Mouse (Mus musculus): ENCODE results near the gene Foxd1. TPM values are rescaled to one million over a fixed set of nuclear protein-coding genes. Genes with fewer than 3 reads are reported as not detected.

Gene Foxd1
- polyA plus RNA-seq, 1 experiment from 2014 or later: 8.5 TPM

DNA sequence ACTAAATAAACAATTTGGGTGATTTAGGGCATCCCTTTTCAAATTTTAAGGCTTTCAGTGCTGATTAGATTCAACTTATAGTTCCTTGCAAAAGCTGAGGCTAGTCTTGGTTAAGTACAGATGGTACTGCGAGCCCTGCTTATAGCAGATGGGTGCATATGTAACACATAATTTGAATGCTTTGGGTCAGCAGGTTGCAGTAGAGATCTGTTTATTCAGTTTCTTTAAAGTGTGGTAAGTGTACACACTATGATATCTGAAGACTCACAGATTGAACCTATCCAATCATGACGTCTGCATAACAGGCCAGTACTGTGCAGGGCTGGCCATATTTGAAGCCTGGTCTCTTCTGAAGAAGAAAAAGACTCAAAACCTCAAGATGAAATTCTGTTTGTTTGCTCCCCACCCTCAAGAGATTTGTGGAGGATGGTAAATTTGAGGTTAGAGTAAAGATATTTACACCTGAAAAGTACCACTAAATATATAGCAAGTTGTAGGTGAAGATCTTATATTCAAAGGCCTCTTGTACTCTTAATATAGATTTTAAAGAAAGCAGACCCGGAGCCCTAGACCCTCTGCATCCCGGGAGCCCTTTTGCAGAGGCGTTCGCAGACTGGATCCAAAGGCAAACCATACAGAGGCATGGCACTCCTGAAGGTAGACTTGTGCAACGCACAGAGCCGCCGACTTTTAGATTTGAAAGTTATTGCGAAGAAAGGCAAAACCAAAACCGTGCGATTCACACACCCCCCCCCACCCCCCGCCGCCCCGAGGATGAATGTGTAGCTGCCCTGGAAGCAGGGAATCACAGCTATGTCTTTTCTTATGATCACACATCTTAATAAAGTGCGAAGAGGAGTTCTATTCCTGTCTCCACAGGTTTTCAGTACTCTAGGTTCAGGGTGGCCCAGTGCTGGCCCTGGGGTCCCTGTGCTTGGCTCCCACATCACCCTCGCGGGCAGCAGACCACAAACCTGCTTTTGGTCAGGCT is 3.7 kb downstream of the Foxd1 start:
- WGBS: 7% methylated on average over 18 of the region's 18 CpGs
- Histone ChIP-seq H3K4me1 (ENCODE audit: control insufficient read depth, insufficient read depth, low read length) (0 out of 2 replicates have a peak, but pooled peaks cover 4% of the 10 kb centered on the region), H3K4me2 (replicated peaks; ENCODE audit: low read depth, low read length) (peak overlapping the region; percentile 29), H3K9me3 (ENCODE audit: control insufficient read depth, low read length) (no peaks in the 10 kb centered on the region), H3K4me3 (ENCODE audit: low read length) (peak overlapping the region; percentile 34), H3K27me3 (ENCODE audit: control insufficient read depth, insufficient read depth, low read length) (peaks cover 48% of the 10 kb centered on the region), H3K9ac (ENCODE audit: low read depth, low read length) (peak overlapping the region; percentile 63), H3K36me3 (ENCODE audit: control insufficient read depth, insufficient read depth, low read length) (no peaks in the 10 kb centered on the region), H3K27ac (ENCODE audit: low read depth, low read length) (peak overlapping the region; percentile 73; the same call in 1 of the 2 replicates)
- no peak for ATAC-seq (ENCODE audit: low FRiP score, low TSS enrichment)

DNA sequence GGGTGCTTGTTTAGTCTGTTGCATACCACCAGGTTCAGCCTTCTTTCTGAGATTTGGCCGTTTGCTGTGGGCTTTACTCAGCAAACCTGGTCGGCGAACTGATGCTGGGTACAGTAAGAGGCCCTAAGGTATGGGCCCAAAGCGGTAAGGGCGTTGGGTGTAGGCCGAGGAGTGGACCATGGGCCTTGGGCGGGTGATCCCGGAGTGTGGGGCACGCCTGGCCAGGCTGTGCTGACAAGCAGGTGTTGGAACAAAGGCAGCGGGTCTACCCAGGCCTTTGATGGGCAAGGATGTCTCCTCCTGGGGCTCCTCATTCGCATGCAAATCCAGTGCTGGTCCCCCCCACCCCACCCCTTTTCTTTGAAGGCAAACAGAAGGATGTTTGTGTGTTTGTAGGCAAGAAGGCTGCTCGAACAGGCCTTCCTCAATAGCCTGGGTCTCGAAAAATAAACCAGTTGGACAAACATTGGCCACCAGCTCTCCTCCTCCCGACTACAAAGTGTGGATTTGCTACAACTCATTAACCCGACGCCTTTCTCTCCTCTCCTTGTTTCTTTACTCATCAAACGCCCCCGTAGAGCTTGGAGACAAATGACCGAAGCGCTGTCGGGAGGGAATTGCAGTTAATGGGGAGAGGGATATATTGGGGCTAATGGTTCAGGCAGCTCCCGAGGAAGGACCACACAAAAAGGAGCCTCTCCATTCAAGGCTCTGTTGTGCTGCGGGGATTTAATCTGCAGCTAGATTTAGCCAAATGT is 4.6 kb downstream of the Foxd1 start:
- 4% methylated on average over 23 of the region's 23 CpGs for WGBS
- peak overlapping the region; percentile 73 for H3K27ac ChIP-seq (ENCODE audit: low read depth, low read length)
- 0 out of 2 replicates have a peak, but pooled peaks cover 3% of the 10 kb centered on the region for H3K4me1 ChIP-seq (ENCODE audit: control insufficient read depth, insufficient read depth, low read length)
- H3K4me2 ChIP-seq (replicated peaks; ENCODE audit: low read depth, low read length): peak overlapping the region; percentile 29
- H3K36me3 ChIP-seq (ENCODE audit: control insufficient read depth, insufficient read depth, low read length): no peaks in the 10 kb centered on the region
- peak overlapping the region; percentile 63 for H3K9ac ChIP-seq (ENCODE audit: low read depth, low read length)
- H3K9me3 ChIP-seq (ENCODE audit: control insufficient read depth, low read length): no peaks in the 10 kb centered on the region
- peaks cover 49% of the 10 kb centered on the region for H3K27me3 ChIP-seq (ENCODE audit: control insufficient read depth, insufficient read depth, low read length)
- H3K4me3 ChIP-seq (ENCODE audit: low read length): peak overlapping the region; percentile 34
- ATAC-seq (ENCODE audit: low FRiP score, low TSS enrichment): peak; percentile 36

DNA sequence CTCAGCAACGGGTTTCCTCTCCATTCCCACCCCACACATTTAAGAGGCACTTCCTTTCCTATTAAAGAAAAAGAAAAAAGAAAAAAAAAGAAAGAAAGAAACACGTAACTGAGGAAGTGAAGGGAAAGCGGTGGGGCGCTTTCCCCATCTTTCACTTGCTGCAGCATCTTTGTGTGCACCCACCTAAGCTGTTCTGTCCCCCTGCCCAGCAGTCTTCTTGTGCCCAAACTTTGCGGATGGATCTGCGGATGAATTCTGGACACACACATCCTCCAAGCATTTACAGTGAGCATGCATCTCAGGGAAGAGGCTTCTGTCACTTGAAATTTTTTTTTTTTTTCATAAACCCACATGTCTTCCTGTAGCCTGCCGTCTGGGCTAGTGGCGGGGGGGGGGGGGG is 5.3 kb downstream of the Foxd1 start:
- no peaks in the 10 kb centered on the region for H3K9me3 ChIP-seq (ENCODE audit: control insufficient read depth, low read length)
- H3K4me2 ChIP-seq (replicated peaks; ENCODE audit: low read depth, low read length): peak overlapping the region; percentile 29
- 1% methylated on average over 6 of the region's 8 CpGs for WGBS
- H3K27me3 ChIP-seq (ENCODE audit: control insufficient read depth, insufficient read depth, low read length): peaks cover 46% of the 10 kb centered on the region
- H3K9ac ChIP-seq (ENCODE audit: low read depth, low read length): no peak overlapping the region
- no peak for ATAC-seq (ENCODE audit: low FRiP score, low TSS enrichment)
- H3K4me3 ChIP-seq (ENCODE audit: low read length): peak overlapping the region; percentile 34; the same call in 1 of the 2 replicates
- no peaks in the 10 kb centered on the region for H3K4me1 ChIP-seq (ENCODE audit: control insufficient read depth, insufficient read depth, low read length)
- peak overlapping the region; percentile 73; the same call in 1 of the 2 replicates for H3K27ac ChIP-seq (ENCODE audit: low read depth, low read length)
- H3K36me3 ChIP-seq (ENCODE audit: control insufficient read depth, insufficient read depth, low read length): no peaks in the 10 kb centered on the region

DNA sequence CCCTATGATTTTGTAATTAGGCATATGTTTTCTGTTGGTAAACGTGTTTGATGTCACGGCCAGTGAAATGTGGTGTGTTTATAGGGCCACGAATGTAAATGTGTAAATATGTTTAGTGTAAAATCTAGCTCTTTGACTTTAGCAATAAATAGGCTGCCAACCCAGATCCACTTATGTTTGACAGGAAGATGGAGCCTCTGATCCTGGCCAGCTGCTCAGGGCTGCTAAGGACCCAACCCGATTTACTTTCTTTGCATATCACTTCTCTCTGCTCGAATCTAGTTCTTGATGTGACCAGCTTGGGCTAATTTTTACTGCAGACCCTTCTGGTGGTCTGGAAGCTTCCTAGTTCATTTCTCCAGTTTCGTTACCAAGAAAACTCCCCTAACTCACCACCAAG is 6.3 kb downstream of the Foxd1 start:
- Histone ChIP-seq H3K4me1 (ENCODE audit: control insufficient read depth, insufficient read depth, low read length) (no peaks in the 10 kb centered on the region), H3K27ac (ENCODE audit: low read depth, low read length) (no peak overlapping the region), H3K9ac (ENCODE audit: low read depth, low read length) (no peak overlapping the region), H3K36me3 (ENCODE audit: control insufficient read depth, insufficient read depth, low read length) (no peaks in the 10 kb centered on the region), H3K4me2 (replicated peaks; ENCODE audit: low read depth, low read length) (no peak overlapping the region), H3K4me3 (ENCODE audit: low read length) (no peak overlapping the region), H3K27me3 (ENCODE audit: control insufficient read depth, insufficient read depth, low read length) (peaks cover 38% of the 10 kb centered on the region), H3K9me3 (ENCODE audit: control insufficient read depth, low read length) (no peaks in the 10 kb centered on the region)
- WGBS: 4% methylated on average over 6 of the region's 6 CpGs
- no peak for ATAC-seq (ENCODE audit: low FRiP score, low TSS enrichment)

DNA sequence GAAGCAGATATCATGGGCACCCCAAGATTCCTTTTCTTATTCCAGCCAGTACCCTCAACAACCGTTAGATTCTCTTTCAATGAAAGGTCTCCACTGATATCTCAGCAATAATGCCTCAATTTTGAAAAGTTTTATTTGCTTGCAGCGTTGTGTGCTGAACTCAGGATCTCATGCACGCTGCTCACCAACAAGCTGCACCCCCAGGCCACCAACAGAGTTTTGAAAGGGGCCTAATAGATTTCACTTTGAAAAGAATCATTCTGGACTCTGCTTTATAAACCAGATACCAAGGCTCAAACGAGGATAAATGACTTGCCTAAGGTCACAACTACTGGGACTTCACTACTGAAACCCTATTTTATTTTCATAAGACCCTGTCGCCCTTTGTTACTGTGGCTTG is 7.1 kb downstream of the Foxd1 start:
- WGBS: 24% methylated on average over 5 of the region's 5 CpGs
- H3K27me3 ChIP-seq (ENCODE audit: control insufficient read depth, insufficient read depth, low read length): peaks cover 41% of the 10 kb centered on the region
- no peak overlapping the region for H3K4me2 ChIP-seq (replicated peaks; ENCODE audit: low read depth, low read length)
- no peak overlapping the region for H3K27ac ChIP-seq (ENCODE audit: low read depth, low read length)
- no peak for ATAC-seq (ENCODE audit: low FRiP score, low TSS enrichment)
- peaks cover 6% of the 10 kb centered on the region for H3K4me1 ChIP-seq (ENCODE audit: control insufficient read depth, insufficient read depth, low read length)
- H3K9me3 ChIP-seq (ENCODE audit: control insufficient read depth, low read length): no peaks in the 10 kb centered on the region
- no peaks in the 10 kb centered on the region for H3K36me3 ChIP-seq (ENCODE audit: control insufficient read depth, insufficient read depth, low read length)
- no peak overlapping the region for H3K9ac ChIP-seq (ENCODE audit: low read depth, low read length)
- H3K4me3 ChIP-seq (ENCODE audit: low read length): no peak overlapping the region

DNA sequence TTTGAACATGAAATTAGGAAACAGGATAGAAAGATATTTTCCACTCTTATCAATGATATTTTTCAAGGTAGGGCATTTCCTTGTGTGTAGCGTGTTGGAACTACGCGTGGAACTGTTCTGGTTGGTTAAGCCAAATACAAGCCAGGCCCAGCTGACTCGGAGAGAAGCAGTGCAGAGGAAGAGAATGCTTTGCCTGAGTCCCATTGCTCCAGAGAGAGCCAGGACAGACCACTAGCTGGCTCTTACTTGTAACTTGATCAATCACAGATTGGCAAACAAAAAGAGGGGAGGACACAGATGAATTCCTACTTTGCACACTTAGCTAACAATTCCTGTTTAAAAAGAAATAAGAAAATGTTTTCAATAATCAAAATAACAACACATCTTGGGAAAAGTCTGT is 9.0 kb downstream of the Foxd1 start:
- no peak for ATAC-seq (ENCODE audit: low FRiP score, low TSS enrichment)
- H3K9ac ChIP-seq (ENCODE audit: low read depth, low read length): no peak overlapping the region
- no peaks in the 10 kb centered on the region for H3K9me3 ChIP-seq (ENCODE audit: control insufficient read depth, low read length)
- H3K27ac ChIP-seq (ENCODE audit: low read depth, low read length): no peak overlapping the region
- H3K4me3 ChIP-seq (ENCODE audit: low read length): no peak overlapping the region
- H3K27me3 ChIP-seq (ENCODE audit: control insufficient read depth, insufficient read depth, low read length): peaks cover 57% of the 10 kb centered on the region
- no peaks in the 10 kb centered on the region for H3K36me3 ChIP-seq (ENCODE audit: control insufficient read depth, insufficient read depth, low read length)
- H3K4me2 ChIP-seq (replicated peaks; ENCODE audit: low read depth, low read length): no peak overlapping the region
- H3K4me1 ChIP-seq (ENCODE audit: control insufficient read depth, insufficient read depth, low read length): peaks cover 17% of the 10 kb centered on the region
- WGBS: 23% methylated on average over 4 of the region's 4 CpGs

DNA sequence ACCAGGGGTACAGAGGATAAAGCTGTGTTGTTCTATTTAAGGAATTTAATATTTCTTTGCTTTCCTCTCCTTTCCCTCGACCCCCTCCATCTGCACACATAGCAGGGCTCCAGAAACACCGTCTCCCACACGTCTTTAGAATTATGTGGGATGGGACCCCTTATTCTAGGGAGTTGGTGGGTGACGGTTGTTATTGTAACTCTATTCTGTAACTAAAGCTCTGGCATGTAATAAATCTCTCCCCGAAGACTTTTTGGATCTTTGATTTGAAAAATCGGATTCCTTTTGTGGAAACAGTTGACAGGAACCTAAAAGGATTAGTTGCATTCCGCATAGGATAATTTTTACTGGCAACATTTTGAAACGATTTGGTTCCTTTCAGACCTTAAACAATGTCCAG is 11.0 kb downstream of the Foxd1 start:
- Histone ChIP-seq H3K27me3 (ENCODE audit: control insufficient read depth, insufficient read depth, low read length) (peaks cover 61% of the 10 kb centered on the region), H3K9ac (ENCODE audit: low read depth, low read length) (no peak overlapping the region), H3K36me3 (ENCODE audit: control insufficient read depth, insufficient read depth, low read length) (no peaks in the 10 kb centered on the region), H3K4me2 (replicated peaks; ENCODE audit: low read depth, low read length) (peak overlapping the region; percentile 53), H3K4me3 (ENCODE audit: low read length) (peak overlapping the region; percentile 39; the same call in 1 of the 2 replicates), H3K27ac (ENCODE audit: low read depth, low read length) (peak overlapping the region; percentile 88; the same call in 1 of the 2 replicates), H3K4me1 (ENCODE audit: control insufficient read depth, insufficient read depth, low read length) (peaks cover 17% of the 10 kb centered on the region), H3K9me3 (ENCODE audit: control insufficient read depth, low read length) (no peaks in the 10 kb centered on the region)
- 2% methylated on average over 8 of the region's 8 CpGs for WGBS
- ATAC-seq (ENCODE audit: low FRiP score, low TSS enrichment): no peak

DNA sequence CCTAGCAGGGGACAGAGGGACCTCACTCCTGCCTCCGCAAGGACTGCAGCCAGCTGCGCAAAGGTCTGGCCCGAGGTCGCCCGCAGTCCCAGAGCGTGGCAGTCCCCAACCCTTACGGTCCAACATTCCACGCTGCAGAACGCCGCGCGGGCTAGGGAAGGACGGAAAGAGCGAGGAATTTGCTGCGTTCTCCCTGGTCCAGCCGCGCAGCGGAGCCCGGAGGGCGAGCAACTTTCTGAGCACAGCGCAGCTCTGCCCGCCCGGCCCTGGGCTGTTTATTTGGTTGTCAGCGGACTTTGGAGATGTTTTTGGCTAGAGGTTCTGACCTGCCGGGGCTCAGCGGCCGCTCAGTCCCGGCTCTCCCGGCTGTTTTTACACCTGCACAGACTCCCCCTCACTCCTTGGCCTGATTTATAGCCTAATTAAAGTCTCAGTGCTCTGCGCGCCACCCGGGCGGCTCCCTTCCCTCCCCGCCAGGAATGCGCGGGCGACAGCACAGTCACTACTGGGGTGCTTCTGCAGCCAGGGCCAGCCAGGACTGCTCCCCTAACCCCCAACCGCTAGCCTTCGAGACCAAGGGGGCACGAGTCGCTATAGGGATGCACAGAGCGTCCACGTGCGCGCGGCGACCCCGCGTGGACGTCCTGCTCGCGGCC is 11.9 kb downstream of the Foxd1 start:
- under 1% methylated on average over 52 of the region's 52 CpGs for WGBS
- peak overlapping the region; percentile 48 for H3K9ac ChIP-seq (ENCODE audit: low read depth, low read length)
- no peaks in the 10 kb centered on the region for H3K9me3 ChIP-seq (ENCODE audit: control insufficient read depth, low read length)

More for the DNA sequence above, 11.9 kb downstream of the Foxd1 start:
- no peaks in the 10 kb centered on the region for H3K36me3 ChIP-seq (ENCODE audit: control insufficient read depth, insufficient read depth, low read length)
- peaks cover 17% of the 10 kb centered on the region for H3K4me1 ChIP-seq (ENCODE audit: control insufficient read depth, insufficient read depth, low read length)
- peak overlapping the region; percentile 53 for H3K4me2 ChIP-seq (replicated peaks; ENCODE audit: low read depth, low read length)
- peak overlapping the region; percentile 39 for H3K4me3 ChIP-seq (ENCODE audit: low read length)
- peak overlapping the region; percentile 88 for H3K27ac ChIP-seq (ENCODE audit: low read depth, low read length)
- ATAC-seq (ENCODE audit: low FRiP score, low TSS enrichment): peak; percentile 93
- peaks cover 54% of the 10 kb centered on the region for H3K27me3 ChIP-seq (ENCODE audit: control insufficient read depth, insufficient read depth, low read length)
